Mouse (Mus musculus) left cerebral cortex, adult 11 months (tissue): ENCODE data around the gene Gm10295.

ENCODE experiments used
- DNase-seq: peaks from one replicate; pipeline ENCODE4 v3.0.0; 2022; ENCODE audit warnings: low spot score

Gm10295 gene

DNA sequence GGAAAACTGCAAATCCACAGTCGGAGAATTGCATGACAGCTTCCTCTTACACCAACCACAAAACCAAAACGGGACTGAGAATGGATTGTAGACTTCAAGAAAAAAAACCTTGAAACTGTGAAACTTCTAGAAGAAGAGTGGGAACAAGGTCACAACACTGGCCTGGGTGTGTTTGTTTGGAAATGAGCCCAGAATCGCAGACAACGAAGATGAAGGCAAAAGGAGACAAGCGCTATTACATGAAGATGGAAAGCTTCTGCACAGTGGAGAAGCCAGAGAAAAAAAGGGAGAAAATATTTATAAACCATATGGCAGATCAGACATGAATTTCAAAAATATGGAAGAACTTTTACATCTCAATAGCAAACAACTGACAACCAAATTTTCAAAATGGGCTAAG lies 4.3 kb upstream of the Gm10295 start:
- DNase-seq = no peak

GRCm38 (mm10) chr7:71348922-71349321 lies 2.4 kb downstream of the Gm10295 start:
- no peak for DNase-seq

DNA sequence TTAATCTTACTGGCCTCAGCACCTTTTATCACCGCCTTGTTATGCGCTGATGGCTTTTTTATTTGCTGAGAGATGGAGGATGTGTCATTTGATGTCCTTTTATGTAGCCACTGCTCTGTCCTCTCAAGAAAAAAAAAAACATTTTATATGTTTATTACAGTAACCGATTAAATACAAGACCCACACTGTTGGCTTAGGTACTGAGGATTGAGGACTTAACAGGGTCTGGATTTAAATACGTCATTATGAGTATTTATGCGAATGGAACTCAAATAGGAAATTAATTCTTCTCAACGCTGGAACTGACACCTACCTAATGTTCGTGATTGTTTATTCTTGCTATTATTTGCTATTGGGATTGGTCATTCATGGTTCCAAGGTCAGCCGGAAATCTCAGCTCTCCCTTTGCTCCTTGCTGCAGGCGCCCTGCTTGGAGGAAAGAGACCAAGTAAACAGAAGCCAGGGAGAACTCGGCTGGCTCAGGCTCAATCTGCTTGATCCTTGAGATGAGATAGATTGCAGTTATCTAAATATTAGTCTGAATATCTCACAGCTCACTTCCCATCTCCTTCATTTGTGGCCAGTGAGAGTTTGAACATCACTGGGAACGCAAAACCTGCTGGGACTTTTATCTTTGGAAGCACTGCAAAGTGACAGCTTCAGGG lies 26.2 kb downstream of the Gm10295 start:
- DNase-seq = no peak

DNA sequence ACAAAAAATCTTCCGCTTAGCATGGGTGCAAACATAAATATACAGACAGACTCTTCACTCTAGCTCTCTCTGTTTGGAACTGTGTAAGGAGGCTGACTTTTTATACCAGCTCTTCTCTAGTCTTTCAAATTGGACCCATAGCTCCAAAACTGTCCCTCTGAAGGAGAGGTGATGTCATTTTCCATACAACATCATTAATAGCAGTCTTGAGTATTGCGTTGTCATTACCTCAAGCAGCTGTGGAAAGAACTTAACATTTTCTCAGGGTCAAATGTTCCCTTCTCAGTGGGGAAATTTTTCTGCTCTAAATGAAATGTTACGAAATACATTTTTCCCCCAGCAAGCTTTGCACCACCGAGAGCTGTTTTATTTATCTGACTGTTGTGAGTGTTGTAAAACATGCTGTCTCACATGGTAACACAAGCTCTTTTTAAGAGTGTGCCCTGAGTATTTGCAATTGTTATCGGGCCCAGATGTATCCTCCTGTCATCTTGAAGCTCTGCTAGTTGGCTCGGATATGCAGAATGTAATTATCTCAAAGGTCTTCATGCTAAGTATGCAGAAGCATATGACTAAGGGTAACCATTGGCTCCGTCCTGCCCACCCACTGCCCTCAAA lies 38.0 kb downstream of the Gm10295 start:
- no peak for DNase-seq

GRCm38 (mm10) chr7:71312375-71312774 lies 38.9 kb downstream of the Gm10295 start:
- DNase-seq = no peak

DNA sequence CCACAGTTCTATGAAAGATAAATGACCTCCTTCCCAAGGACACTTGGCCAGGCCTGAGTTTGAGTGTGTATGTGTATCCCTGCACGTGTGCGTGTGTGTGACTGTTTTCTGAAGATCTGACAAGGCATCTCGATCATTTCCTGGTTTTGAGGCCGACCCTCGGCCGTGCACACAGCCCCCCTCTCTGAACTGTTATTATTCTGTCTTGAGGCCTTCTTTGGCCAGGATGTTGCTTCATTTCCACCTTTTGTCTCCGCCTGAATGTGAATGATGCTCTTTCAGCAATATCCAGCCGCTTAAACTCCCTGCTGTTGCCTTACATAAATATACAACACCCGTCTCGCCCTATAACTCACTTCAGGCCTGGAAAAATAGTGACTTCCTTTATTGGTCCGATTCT lies 39.9 kb downstream of the Gm10295 start:
- no peak for DNase-seq

DNA sequence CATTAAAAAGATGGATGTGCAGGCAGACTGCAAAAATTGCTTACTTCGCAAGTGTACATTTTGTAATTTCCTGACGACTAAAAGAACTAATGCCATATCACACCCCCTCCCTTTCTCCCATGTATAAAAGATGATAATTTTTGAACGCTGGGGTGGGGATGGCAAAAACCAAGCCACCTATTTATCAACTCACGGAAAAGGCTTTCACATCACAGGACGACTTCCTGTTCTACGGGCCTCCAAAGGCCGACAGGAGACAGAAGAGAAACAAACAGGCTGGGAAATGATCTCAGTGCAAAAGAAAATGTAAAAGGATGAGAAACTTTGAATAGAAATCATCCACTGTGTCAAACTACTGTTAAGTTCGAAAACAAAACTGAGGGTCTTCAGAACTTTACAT lies 43.2 kb downstream of the Gm10295 start:
- DNase-seq = no peak

GRCm38 (mm10) chr7:71302714-71303113 lies 48.6 kb downstream of the Gm10295 start:
- no peak for DNase-seq
